Mouse (Mus musculus): ENCODE data around the gene Dixdc1.

Gene Dixdc1

DNA sequence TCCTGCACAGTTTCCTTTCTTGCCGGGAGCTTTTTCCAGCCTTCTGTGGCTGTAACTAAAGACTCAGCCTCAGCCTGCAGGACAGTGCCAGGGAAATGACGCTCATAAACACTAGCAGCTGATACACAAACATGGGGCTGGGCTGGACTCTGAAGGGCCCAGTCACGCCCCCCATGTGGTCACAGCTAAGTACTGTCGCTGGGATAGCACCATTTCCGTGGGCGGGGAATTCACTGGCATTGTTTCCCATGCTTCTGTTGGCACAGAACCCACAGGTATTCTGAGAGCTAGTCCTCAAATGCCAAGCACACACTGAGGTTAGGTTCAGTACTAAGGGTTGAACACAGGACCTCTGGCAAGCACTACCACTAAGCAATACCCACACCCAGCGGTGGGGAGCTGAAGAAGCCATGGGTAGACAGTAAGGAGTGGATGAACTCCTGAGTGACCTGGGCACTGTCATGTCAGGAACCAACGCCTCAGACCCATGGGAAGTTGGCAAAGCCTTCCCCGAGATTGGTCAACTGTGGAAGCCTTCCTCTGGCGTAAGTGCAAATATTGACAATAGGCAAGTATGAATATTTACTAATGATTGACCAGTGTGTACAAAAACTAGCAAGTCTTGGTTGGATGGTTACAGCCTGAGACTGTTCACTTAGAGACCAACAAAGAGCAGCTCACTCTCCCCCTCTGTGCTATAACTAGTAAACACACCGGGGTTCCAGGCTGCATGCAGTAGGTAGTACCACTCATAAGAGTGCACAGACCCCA, 38.2 kb downstream of the Dixdc1 start:
- no peaks in the 10 kb centered on the region for H3K9me3 ChIP-seq (ENCODE audit: low read length)
- peaks cover 24% of the 10 kb centered on the region for H3K36me3 ChIP-seq (ENCODE audit: insufficient read depth, low read length)
- peaks cover 34% of the 10 kb centered on the region for H3K27me3 ChIP-seq (ENCODE audit: insufficient read depth, low read length)
- no peak overlapping the region for H3K4me3 ChIP-seq (replicated peaks; ENCODE audit: low read length)
- H3K4me1 ChIP-seq (replicated peaks; ENCODE audit: low read depth, low read length) = peaks cover 36% of the 10 kb centered on the region
- no peak for TF ChIP-seq NANOG (IDR thresholded peaks at IDR 0.05; ENCODE audit: borderline replicate concordance, low read length)
- no peak for TF ChIP-seq POU5F1 (IDR thresholded peaks at IDR 0.05; ENCODE audit: borderline replicate concordance, low read length)
- no peak for TF ChIP-seq CTCF (conservative IDR thresholded peaks at IDR 0.05; ENCODE audit: low read length)

DNA sequence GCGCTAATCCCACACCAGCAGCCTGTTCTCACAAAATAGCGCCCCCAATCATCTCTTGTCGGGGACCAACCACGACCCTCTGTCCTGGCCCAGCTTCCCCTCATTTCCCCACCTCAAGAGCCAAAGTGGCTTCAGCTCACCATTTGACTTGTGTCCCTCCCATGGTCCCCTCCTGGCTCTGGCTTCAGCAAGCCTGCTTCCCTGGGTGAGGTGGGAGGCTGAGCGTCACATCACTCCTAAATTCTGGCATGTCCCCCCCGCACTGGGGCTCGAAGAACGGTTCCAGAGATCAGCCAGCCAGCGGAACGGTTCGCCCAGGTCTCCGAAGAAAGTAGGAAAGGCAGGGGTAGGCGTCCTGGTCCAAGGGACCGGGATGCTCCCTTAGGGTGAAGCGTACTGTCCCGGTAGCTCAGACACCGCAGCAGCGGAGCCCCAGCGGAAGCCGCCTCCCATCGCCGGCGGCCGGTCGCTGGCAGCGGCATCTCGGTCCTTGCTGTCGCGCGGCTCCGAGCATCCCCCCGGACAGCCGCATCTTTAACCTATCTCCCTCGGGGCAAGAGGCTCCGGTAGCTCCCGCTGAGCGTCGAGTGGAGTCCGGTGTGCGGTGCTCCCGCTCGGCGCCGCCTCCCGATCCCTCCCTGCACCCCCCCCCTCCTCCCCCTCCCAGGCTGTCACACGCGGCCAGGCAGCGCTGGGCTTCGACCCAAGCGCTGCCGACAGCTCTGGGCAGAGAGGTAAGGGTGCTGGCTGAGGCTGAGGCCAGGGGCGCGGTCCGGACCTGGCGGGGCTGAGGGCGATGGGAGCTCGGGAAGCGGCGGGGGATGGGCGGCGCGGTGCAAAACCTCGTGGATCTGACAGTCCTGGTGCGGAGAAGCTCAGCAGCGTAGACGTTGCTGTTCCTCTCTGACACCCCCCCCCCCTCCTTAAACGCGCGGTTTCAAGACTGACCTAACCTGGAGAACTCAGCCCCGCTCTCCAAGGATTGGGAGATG, 40.6 kb downstream of the Dixdc1 start:
- TF ChIP-seq NANOG (IDR thresholded peaks at IDR 0.05; ENCODE audit: borderline replicate concordance, low read length) (no peak), CTCF (conservative IDR thresholded peaks at IDR 0.05; ENCODE audit: low read length) (no peak), POU5F1 (IDR thresholded peaks at IDR 0.05; ENCODE audit: borderline replicate concordance, low read length) (no peak)
- Histone ChIP-seq H3K27me3 (ENCODE audit: insufficient read depth, low read length) (peaks cover 34% of the 10 kb centered on the region), H3K4me3 (replicated peaks; ENCODE audit: low read length) (peak overlapping the region; percentile 79), H3K36me3 (ENCODE audit: insufficient read depth, low read length) (peaks cover 27% of the 10 kb centered on the region), H3K4me1 (replicated peaks; ENCODE audit: low read depth, low read length) (peaks cover 28% of the 10 kb centered on the region), H3K9me3 (ENCODE audit: low read length) (no peaks in the 10 kb centered on the region)

DNA sequence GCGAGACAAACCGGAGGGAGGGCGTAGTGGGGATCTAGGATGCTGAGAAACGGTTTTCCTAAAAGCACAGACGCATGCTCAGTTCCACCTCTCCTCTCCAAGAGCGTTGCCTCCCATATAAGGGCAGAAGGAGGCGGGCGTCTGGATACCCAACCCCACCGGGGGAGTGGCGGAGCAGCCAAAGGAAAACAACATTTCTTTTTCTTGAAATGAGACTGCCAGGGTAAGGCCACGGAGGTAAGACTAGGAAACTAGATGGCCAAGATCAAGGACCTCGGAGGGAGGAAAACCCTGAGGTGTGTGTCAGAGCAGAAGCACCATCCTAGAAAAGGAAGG, 41.6 kb downstream of the Dixdc1 start:
- Histone ChIP-seq H3K4me1 (replicated peaks; ENCODE audit: low read depth, low read length) (peaks cover 38% of the 10 kb centered on the region), H3K9me3 (ENCODE audit: low read length) (no peaks in the 10 kb centered on the region), H3K27me3 (ENCODE audit: insufficient read depth, low read length) (peaks cover 34% of the 10 kb centered on the region), H3K4me3 (replicated peaks; ENCODE audit: low read length) (peak overlapping the region; percentile 45), H3K36me3 (ENCODE audit: insufficient read depth, low read length) (peaks cover 29% of the 10 kb centered on the region)
- TF ChIP-seq CTCF (conservative IDR thresholded peaks at IDR 0.05; ENCODE audit: low read length) = no peak

DNA sequence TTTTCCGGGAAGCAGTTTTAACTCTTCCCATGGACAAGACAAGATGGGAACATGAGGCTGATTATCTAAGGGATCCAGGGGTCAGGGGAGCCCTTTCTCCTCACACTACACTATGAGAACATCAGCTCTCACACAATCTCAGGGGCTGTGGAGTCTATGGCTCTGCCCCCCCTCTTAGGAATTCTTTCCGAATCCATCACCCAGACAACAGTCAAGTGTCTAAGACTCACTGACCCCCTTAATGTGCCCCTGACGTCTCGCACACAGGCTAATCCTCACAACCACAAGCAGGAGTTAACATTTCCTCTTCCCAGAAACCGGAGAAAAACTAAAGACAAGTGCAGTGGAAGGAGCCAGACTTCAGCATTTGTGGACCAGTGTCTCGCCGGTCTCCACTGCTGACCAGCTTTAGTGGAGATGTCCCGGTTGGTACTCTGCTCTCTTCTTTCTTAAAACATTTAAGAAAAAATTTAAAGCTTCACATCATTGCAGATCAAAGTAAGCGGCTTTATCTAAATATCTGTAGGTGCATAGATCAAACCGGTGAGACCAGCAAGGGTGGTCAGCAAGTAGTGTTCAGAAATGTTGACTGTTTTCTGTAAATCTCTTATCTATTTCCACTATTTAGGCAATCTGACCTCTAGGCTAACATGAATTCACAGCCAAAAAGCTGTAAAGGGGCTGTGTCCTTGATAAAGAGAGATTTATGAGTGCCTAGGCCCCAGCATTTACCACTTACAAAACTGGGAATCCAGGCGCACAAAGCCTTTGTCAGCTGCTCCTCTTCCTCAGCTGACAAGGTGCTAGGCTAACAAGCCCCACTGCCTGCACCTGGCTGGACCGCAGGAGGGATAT, 42.2 kb downstream of the Dixdc1 start:
- TF ChIP-seq CTCF (conservative IDR thresholded peaks at IDR 0.05; ENCODE audit: low read length) (no peak), NANOG (IDR thresholded peaks at IDR 0.05; ENCODE audit: borderline replicate concordance, low read length) (no peak), POU5F1 (IDR thresholded peaks at IDR 0.05; ENCODE audit: borderline replicate concordance, low read length) (no peak)
- peak overlapping the region; percentile 45 for H3K4me3 ChIP-seq (replicated peaks; ENCODE audit: low read length)
- peaks cover 26% of the 10 kb centered on the region for H3K36me3 ChIP-seq (ENCODE audit: insufficient read depth, low read length)
- peaks cover 41% of the 10 kb centered on the region for H3K4me1 ChIP-seq (replicated peaks; ENCODE audit: low read depth, low read length)
- peaks cover 34% of the 10 kb centered on the region for H3K27me3 ChIP-seq (ENCODE audit: insufficient read depth, low read length)
- no peaks in the 10 kb centered on the region for H3K9me3 ChIP-seq (ENCODE audit: low read length)

DNA sequence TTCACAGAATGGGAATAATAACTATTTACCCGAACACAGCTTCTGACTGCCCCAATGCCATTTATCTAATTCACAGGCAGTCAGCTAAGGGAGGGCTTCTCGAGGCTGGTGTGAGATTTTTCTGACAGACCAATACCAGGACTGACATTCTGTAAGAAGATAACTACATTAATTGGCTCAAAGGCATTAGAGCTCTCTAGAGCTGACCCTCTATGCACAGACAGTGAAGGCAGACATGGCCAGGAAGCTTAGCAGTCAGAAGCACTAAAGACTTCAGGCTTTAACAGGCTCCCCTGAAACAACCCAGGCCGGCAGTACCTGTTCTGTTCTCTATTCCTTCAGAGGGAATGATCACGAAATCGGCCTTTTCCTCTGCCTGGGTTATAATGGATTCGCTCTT, 44.2 kb downstream of the Dixdc1 start:
- Histone ChIP-seq H3K36me3 (ENCODE audit: insufficient read depth, low read length) (peaks cover 14% of the 10 kb centered on the region; the same call in 1 of the 2 replicates), H3K4me3 (replicated peaks; ENCODE audit: low read length) (no peak overlapping the region), H3K27me3 (ENCODE audit: insufficient read depth, low read length) (peaks cover 21% of the 10 kb centered on the region), H3K4me1 (replicated peaks; ENCODE audit: low read depth, low read length) (peaks cover 43% of the 10 kb centered on the region), H3K9me3 (ENCODE audit: low read length) (no peaks in the 10 kb centered on the region)
- TF ChIP-seq POU5F1 (IDR thresholded peaks at IDR 0.05; ENCODE audit: borderline replicate concordance, low read length) (no peak), CTCF (conservative IDR thresholded peaks at IDR 0.05; ENCODE audit: low read length) (no peak), NANOG (IDR thresholded peaks at IDR 0.05; ENCODE audit: borderline replicate concordance, low read length) (no peak)

DNA sequence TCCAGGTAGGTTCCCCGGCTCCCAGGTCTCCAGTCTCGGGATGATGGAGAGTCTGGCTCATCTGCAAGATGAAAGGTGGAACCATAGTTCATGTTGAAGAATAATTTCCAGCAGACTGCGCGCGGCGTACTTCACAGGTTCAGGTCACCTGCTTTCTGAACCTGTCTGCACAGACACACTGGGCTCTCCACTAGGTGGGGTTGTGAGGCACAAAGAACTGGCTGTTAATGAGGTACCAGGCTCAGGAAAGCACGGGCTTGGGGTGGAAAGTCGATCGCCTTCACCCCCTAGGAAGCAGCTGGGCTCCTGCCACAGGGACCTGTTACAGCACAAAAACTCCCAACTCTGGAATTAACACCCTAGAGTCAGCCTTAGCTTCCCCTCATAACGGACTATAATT, 45.7 kb downstream of the Dixdc1 start:
- Histone ChIP-seq H3K9me3 (ENCODE audit: low read length) (no peaks in the 10 kb centered on the region), H3K4me3 (replicated peaks; ENCODE audit: low read length) (no peak overlapping the region), H3K36me3 (ENCODE audit: insufficient read depth, low read length) (peaks cover 14% of the 10 kb centered on the region; the same call in 1 of the 2 replicates), H3K4me1 (replicated peaks; ENCODE audit: low read depth, low read length) (peaks cover 39% of the 10 kb centered on the region), H3K27me3 (ENCODE audit: insufficient read depth, low read length) (peaks cover 5% of the 10 kb centered on the region)
- TF ChIP-seq NANOG (IDR thresholded peaks at IDR 0.05; ENCODE audit: borderline replicate concordance, low read length) (no peak), CTCF (conservative IDR thresholded peaks at IDR 0.05; ENCODE audit: low read length) (peak; percentile 46)

DNA sequence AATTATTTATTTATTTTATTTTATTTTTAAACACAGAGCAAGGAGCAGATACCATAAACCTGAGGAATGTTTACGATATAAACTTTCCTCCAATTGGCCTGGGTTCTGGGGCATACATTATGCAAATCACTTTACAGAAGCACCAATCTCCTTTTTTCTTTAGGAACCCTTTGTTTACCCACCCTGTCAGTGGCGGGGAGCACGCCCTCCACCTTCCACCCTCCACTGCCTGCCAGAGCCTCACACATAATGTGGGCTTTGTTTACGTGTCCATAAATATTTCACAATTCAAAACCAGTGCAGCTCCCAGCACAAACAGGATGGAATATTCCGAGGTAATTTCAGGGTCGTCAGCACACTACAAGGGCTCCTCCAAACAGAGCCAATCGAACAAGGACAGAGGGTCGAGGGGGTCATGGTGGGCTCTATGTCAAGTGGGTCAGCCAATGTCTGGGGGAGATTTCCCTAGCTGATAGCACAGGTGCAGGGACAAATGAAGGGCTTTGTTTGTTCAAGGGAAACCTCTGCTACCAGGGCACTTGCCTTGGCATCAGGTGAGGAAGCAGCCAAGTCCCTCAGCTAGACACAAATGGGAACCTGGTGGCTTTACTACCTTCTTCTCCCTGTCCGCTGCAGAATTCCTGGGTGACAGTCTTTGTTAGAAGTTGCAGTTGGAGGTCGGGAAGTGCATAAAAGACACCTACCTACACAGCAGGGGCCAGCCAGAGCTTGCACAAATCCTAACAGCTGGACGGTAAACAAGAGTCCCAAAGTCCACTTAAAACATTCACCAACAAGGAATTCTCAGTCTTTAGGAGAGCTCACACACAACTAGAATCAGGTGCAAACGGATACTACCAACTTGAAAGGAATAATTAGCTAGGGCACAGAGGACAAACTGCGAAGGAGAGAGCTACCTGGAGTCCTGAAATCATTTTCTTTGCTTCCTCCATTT, 46.4 kb downstream of the Dixdc1 start:
- Histone ChIP-seq H3K27me3 (ENCODE audit: insufficient read depth, low read length) (no peaks in the 10 kb centered on the region), H3K4me1 (replicated peaks; ENCODE audit: low read depth, low read length) (peaks cover 32% of the 10 kb centered on the region), H3K9me3 (ENCODE audit: low read length) (no peaks in the 10 kb centered on the region), H3K4me3 (replicated peaks; ENCODE audit: low read length) (no peak overlapping the region), H3K36me3 (ENCODE audit: insufficient read depth, low read length) (peaks cover 14% of the 10 kb centered on the region; the same call in 1 of the 2 replicates)
- TF ChIP-seq POU5F1 (IDR thresholded peaks at IDR 0.05; ENCODE audit: borderline replicate concordance, low read length) = no peak
- TF ChIP-seq CTCF (conservative IDR thresholded peaks at IDR 0.05; ENCODE audit: low read length) = no peak
- TF ChIP-seq NANOG (IDR thresholded peaks at IDR 0.05; ENCODE audit: borderline replicate concordance, low read length) = no peak
